Mouse (Mus musculus): ENCODE measurements around the gene Gm17455.

DNA sequence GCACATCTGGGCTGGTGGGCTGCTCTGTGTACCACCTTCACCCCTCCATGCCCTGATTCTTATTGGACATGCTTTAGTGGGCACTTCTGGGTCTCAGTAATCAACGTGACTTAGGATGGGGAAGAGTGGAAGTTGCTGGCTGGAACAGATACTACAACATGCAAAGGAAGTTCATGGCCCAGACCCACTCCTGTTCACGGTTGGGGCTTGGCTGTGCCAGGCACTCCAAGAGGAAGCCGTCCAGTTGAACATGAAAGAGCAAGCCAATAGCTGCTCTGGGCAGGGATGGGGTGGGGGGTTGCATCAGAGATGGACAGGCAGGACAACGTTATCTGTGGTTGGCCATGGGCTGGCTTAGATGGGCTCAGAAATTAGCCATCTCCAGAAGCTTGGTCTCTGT, 31.6 kb upstream of the Gm17455 start:
- TF ChIP-seq CTCF (conservative IDR thresholded peaks at IDR 0.05; ENCODE audit: low read length) (no peak), NANOG (IDR thresholded peaks at IDR 0.05; ENCODE audit: borderline replicate concordance, low read length) (no peak)
